Mouse (Mus musculus) myocyte (in vitro differentiated cells): ENCODE measurements at regions not wholly inside any gene's neighbourhood (a gene's known extent, or its start where the extent isn't known, plus 50 kb on each side); places are given as distances from the start of the nearest gene placed in this dataset.

Experiments used
- CEBPB ChIP-seq: IDR thresholded peaks from 2 replicates; pipeline ENCODE4 v1.6.1; 2011; ENCODE audit warnings: mild to moderate bottlenecking, moderate library complexity; ENCODE audit not compliant: poor library complexity, insufficient read depth, severe bottlenecking
- E2F4 ChIP-seq: IDR thresholded peaks from one replicate; pipeline ENCODE4 v1.6.1; 2011; ENCODE audit warnings: mild to moderate bottlenecking, control low read depth, moderate library complexity; ENCODE audit not compliant: insufficient read depth
- MAX ChIP-seq: IDR thresholded peaks from one replicate; pipeline ENCODE4 v1.6.1; 2011; ENCODE audit warnings: low read depth, mild to moderate bottlenecking, control low read depth
- MYOG ChIP-seq, 3 experiments: IDR thresholded peaks; one replicate each; pipeline ENCODE4 v1.6.1; 2011; ENCODE audit warnings: control low read depth in 2 of 3, low read depth in 2 of 3, mild to moderate bottlenecking in 2 of 3; ENCODE audit not compliant: insufficient read length in 2 of 3, control insufficient read depth in 1 of 3, insufficient read depth in 1 of 3
- POLR2A ChIP-seq: IDR thresholded peaks from one replicate; pipeline ENCODE4 v1.6.1; 2011; ENCODE audit warnings: low read depth, mild to moderate bottlenecking, control low read depth, moderate library complexity; ENCODE audit not compliant: insufficient read length
- POLR2AphosphoS2 ChIP-seq: IDR thresholded peaks from one replicate; pipeline ENCODE4 v1.6.1; 2011; ENCODE audit warnings: low read depth, control low read depth; ENCODE audit not compliant: insufficient read length
- USF1 ChIP-seq: IDR thresholded peaks from one replicate; pipeline ENCODE4 v1.6.1; 2011; ENCODE audit warnings: low read depth, mild to moderate bottlenecking, control low read depth, moderate library complexity

DNA sequence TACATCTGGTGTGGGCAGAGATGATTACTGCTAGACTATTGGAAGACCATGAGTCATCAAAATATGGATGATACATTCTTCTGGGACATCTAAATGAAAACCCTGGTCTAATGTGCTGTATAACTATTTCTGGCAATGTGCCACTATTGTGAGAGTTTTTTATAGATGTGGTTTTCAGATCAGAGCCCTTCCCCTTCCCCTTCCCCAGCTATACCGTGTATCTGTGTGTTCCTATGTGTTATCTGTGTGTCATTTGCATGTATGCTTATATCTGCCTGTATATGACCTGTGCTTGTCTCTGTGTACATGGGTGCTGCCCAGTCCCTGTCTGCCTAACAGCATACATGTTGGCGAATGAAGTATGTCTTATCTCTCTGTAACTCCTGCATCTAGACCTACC is 167.5 kb downstream of the Usp25 start:
- TF ChIP-seq E2F4 (no peak), POLR2AphosphoS2 (no peak), POLR2A (no peak), CEBPB (no peak), MAX (no peak), MYOG (IDR thresholded peaks at IDR 0.05; ENCODE audit: control insufficient read depth in 1 of 3, insufficient read depth in 1 of 3, insufficient read length in 2 of 3, low read depth in 2 of 3) (no peak), USF1 (no peak)
